Mouse (Mus musculus): ENCODE measurements at regions not wholly inside any gene's neighbourhood (a gene's known extent, or its start where the extent isn't known, plus 50 kb on each side); places are given as distances from the start of the nearest gene placed in this dataset.

- TF ChIP-seq CTCF (IDR thresholded peaks at IDR 0.05; ENCODE audit: low read depth) (no peak), EP300 (IDR thresholded peaks at IDR 0.05; ENCODE audit: low read depth) (no peak)
Measured at GRCm38 (mm10) chr1:76873207-76873606, 641.7 kb downstream of the Epha4 start.

All from liver, postnatal 0 days (tissue).